Mouse (Mus musculus) layer of hippocampus, adult 6 months (tissue): ENCODE data around the gene Qtrt1. TPM values are rescaled to one million over a fixed set of nuclear protein-coding genes. Genes with fewer than 3 reads are reported as not detected.

Source experiments
- long read RNA-seq, 2 experiments: library from polyadenylated mRNA; unstranded; transcript quantifications; one replicate each; pipeline ENCODE4 v2.0.0; 2019 to 2020
- polyA plus RNA-seq: library from polyadenylated mRNA; unstranded; fragments of <200 nt; fragmentation: Nextera tagmentation; gene quantifications from 2 replicates; pipeline ENCODE4 v1.2.3, GENCODE M21; 2021

Qtrt1 gene
- 19.7 and 20.8 TPM in 2 replicates for polyA plus RNA-seq
- long read RNA-seq, experiment 1, transcript Qtrt1-201 (10 exons, 1,316 nt) = major isoform, 23 of 29 reads
- long read RNA-seq, experiment 1, partial matches to known transcripts = 1 of 29 reads
- long read RNA-seq, experiment 1, other reads (novel, unspliced or antisense) = 5 of 29 reads
- long read RNA-seq, experiment 2, transcript Qtrt1-201 (10 exons, 1,316 nt) = major isoform, 38 of 54 reads
- long read RNA-seq, experiment 2, partial matches to known transcripts = 3 of 54 reads
- long read RNA-seq, experiment 2, other reads (novel, unspliced or antisense) = 13 of 54 reads

GRCm38 (mm10) chr9:21411669-21412550, at the start of gene Qtrt1:
Gene Qtrt1 (plus strand): TSS chr9:21411837.

DNA sequence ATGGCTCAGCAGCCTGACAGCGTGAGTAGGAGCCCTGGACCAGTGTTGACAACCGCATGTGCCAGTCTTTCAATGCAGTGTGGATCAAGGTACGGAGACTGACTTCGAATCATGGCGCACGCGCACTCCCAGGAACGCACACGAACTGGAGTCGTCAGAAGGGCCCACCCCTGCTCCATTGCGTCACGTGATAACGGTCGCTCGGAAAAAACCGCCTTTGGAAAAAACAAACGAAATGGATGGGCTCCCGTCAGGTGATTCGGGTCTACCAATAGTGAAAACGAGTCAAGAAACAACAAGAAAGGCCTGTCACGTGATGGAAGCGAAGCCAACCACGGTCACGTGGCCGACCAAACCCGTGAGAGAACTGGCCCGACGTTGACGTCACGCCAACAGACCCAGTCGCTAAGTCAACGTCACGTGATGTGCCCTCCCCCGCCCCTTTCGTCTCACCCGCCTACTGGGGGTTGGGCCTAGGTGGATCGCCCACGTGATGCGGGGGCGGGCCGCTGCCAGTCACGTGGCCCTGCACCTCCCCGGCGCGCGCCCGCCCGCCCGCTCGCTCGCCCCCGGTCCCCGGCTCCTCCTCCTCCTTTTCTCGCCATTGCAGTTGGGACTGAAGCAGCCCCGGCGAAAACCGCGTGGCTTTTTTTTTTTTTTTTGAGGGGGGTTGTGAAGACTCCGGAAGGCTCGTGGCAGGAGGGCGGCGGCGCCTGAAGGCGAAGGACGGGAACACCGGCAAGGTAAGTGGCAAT, 44.1 kb upstream of the Qtrt1 start, which contains the start of gene Ilf3:
Gene Ilf3, plus strand, starts transcription at position 515 of the 755 bp plus-strand sequence.

GRCm38 (mm10) chr9:21424631-21425555, 13.3 kb downstream of the Qtrt1 start, which contains the start of gene Dnm2:
Gene Dnm2 (plus strand): TSS chr9:21424908.

Other genes with a start within 250 kb of the Qtrt1 start
- 29.0 and 36.9 TPM in 2 replicates for gene Pde4a, start 246.1 kb upstream of the Qtrt1 start, polyA plus RNA-seq
- gene Keap1, start 172.5 kb upstream of the Qtrt1 start, polyA plus RNA-seq = 66.2 and 66.6 TPM in 2 replicates
- 17.8 and 19.0 TPM in 2 replicates for gene S1pr5, start 163.4 kb upstream of the Qtrt1 start, polyA plus RNA-seq
- 40.2 and 43.9 TPM in 2 replicates for gene Atg4d, start 146.5 kb upstream of the Qtrt1 start, polyA plus RNA-seq
- 2.3 and 4.6 TPM in 2 replicates for gene Kri1, start 123.9 kb upstream of the Qtrt1 start, polyA plus RNA-seq
- 98.6 and 114 TPM in 2 replicates for gene Cdkn2d, start 120.4 kb upstream of the Qtrt1 start, polyA plus RNA-seq
- 0.53 and 0.93 TPM in 2 replicates for gene Ap1m2, start 99.5 kb upstream of the Qtrt1 start, polyA plus RNA-seq
- gene Slc44a2, start 91.1 kb upstream of the Qtrt1 start, polyA plus RNA-seq = 18.0 and 18.1 TPM in 2 replicates
- gene Ilf3, start 44.0 kb upstream of the Qtrt1 start, polyA plus RNA-seq = 102 and 148 TPM in 2 replicates
- 23.4 and 27.0 TPM in 2 replicates for gene Dnm2, start 13.1 kb downstream of the Qtrt1 start, polyA plus RNA-seq
- gene Tmed1, start 98.4 kb downstream of the Qtrt1 start, polyA plus RNA-seq = 32.1 and 34.7 TPM in 2 replicates
- 0.28 and 0.41 TPM in 2 replicates for gene AB124611, start 114.3 kb downstream of the Qtrt1 start, polyA plus RNA-seq
- 6.5 and 7.8 TPM in 2 replicates for gene Carm1, start 135.1 kb downstream of the Qtrt1 start, polyA plus RNA-seq
- gene Timm29, start 180.9 kb downstream of the Qtrt1 start, polyA plus RNA-seq = 39.3 and 42.6 TPM in 2 replicates
- gene Yipf2, start 181.0 kb downstream of the Qtrt1 start, polyA plus RNA-seq = 15.1 and 15.9 TPM in 2 replicates
- 28.6 and 29.2 TPM in 2 replicates for gene Smarca4, start 204.3 kb downstream of the Qtrt1 start, polyA plus RNA-seq